7 mouse cellular contexts compared by ENCODE assay signal in the genomic region with DNA sequence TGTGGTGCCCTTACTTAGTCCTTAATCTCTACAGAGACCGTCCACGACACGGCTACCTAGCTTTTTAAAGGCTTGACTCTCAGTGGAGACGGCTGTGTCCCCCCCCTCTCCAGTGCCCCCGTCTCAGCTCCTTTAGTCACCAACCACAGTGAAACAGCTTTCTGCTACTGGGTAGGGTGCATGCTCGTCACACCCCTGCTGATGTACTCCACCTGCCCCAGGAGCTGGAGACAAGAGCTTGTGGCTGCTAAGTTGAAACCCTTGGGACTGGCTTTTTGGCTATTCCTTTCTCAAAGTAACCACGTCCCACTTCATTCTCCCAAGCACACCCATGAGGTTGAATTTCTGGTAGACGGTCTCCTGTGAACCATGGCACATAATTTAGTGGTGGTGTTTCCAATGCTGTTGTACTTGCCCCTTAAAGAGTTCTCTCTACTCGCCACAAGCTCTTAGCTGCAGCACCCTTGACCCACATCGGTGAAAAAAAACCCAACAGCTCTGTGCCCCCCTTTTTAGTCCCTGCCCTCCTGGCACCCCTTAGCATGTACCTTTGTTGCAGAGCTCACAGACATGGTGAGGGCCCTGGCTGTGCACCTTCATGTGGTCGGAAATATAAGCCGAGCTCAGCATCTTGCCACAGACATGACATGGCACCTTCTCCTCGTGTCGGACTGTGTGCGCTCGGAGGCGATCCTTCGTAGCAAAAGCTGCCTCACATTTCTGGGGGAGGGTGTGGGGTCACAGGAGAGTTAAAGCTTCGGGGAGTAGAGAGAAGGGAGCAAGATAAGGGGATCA. TPM values are rescaled to one million over a fixed set of nuclear protein-coding genes. Genes with fewer than 3 reads are reported as not detected.
DNase-seq lines count a peak whose midpoint lies in the region; ATAC-seq and TF ChIP-seq lines count a peak whose summit lies in the region.

No protein-coding gene starts in this region.

- H3K9ac ChIP-seq in liver, embryonic 11.5 days (ENCODE audit: low read depth, low read length) = peak overlapping the region; percentile 100
- peak overlapping the region; percentile 99 for H3K9ac ChIP-seq in hindbrain, embryonic 14.5 days
- peak overlapping the region; percentile 96 for H3K9ac ChIP-seq in midbrain, postnatal 0 days (replicated peaks; ENCODE audit: low read length, poor library complexity, severe bottlenecking)

- H3K9me3 ChIP-seq in liver, embryonic 11.5 days (ENCODE audit: control insufficient read depth, low read length) = no peaks in the 10 kb centered on the region
- H3K9me3 ChIP-seq in embryonic facial prominence, embryonic 10.5 days = no peaks in the 10 kb centered on the region
- no peaks in the 10 kb centered on the region for H3K9me3 ChIP-seq in hindbrain, embryonic 14.5 days (ENCODE audit: control insufficient read depth, low read length)
- H3K9me3 ChIP-seq in midbrain, postnatal 0 days (ENCODE audit: low read length) = no peaks in the 10 kb centered on the region

- H3K4me1 ChIP-seq in liver, embryonic 11.5 days (replicated peaks; ENCODE audit: control insufficient read depth, insufficient read depth, low read length) = peaks cover 60% of the 10 kb centered on the region
- peaks cover 75% of the 10 kb centered on the region for H3K4me1 ChIP-seq in embryonic facial prominence, embryonic 10.5 days
- peaks cover 55% of the 10 kb centered on the region for H3K4me1 ChIP-seq in hindbrain, embryonic 14.5 days (replicated peaks; ENCODE audit: control insufficient read depth, insufficient read depth, low read length)
- peaks cover 36% of the 10 kb centered on the region for H3K4me1 ChIP-seq in midbrain, postnatal 0 days (ENCODE audit: insufficient read depth, low read length)

- 25% methylated on average over 19 of the region's 19 CpGs for WGBS in liver, embryonic 11.5 days
- 37% methylated on average over 19 of the region's 19 CpGs for WGBS in embryonic facial prominence, embryonic 10.5 days
- 23% methylated on average over 19 of the region's 19 CpGs for WGBS in hindbrain, embryonic 14.5 days
- WGBS in midbrain, postnatal 0 days = 19% methylated on average over 19 of the region's 19 CpGs

- no peak for DNase-seq in liver, embryonic 11.5 days (ENCODE audit: low spot score)
- DNase-seq in liver (no peak), adipocyte (ENCODE audit: low spot score) (no peak)
- no peak for DNase-seq in embryonic facial prominence, embryonic 10.5 days (ENCODE audit: low spot score)
- no peak for DNase-seq in hindbrain, embryonic 14.5 days (ENCODE audit: low spot score)
- no peak for DNase-seq in midbrain, postnatal 0 days (ENCODE audit: low spot score)
- DNase-seq in spleen, adult 18-20 months = no peak

- H3K27me3 ChIP-seq in liver, embryonic 11.5 days (replicated peaks; ENCODE audit: control insufficient read depth, insufficient read depth, low read length) = no peaks in the 10 kb centered on the region
- no peaks in the 10 kb centered on the region for H3K27me3 ChIP-seq in embryonic facial prominence, embryonic 10.5 days (replicated peaks; ENCODE audit: low read depth, poor library complexity, severe bottlenecking)
- no peaks in the 10 kb centered on the region for H3K27me3 ChIP-seq in hindbrain, embryonic 14.5 days (ENCODE audit: control insufficient read depth, insufficient read depth, low read length)
- no peaks in the 10 kb centered on the region for H3K27me3 ChIP-seq in midbrain, postnatal 0 days (ENCODE audit: insufficient read depth, low read length)

- no peak for ATAC-seq in liver, embryonic 11.5 days (replicated peaks; ENCODE audit: low FRiP score)
- no peak for ATAC-seq in hindbrain, embryonic 14.5 days (ENCODE audit: low FRiP score)
- no peak for ATAC-seq in midbrain, postnatal 0 days (ENCODE audit: low FRiP score)

- peak overlapping the region; percentile 99 for H3K4me3 ChIP-seq in liver, embryonic 11.5 days (ENCODE audit: low read depth, low read length)
- H3K4me3 ChIP-seq in embryonic facial prominence, embryonic 10.5 days = peak overlapping the region; percentile 86
- H3K4me3 ChIP-seq in hindbrain, embryonic 14.5 days (replicated peaks; ENCODE audit: low read length) = peak overlapping the region; percentile 92
- peak overlapping the region; percentile 90 for H3K4me3 ChIP-seq in midbrain, postnatal 0 days (ENCODE audit: low read depth, low read length)

- TF ChIP-seq CTCF in midbrain, postnatal 0 days (IDR thresholded peaks at IDR 0.05) = no peak

- H3K27ac ChIP-seq in liver, embryonic 11.5 days (ENCODE audit: low read depth, low read length) = peak overlapping the region; percentile 100
- peak overlapping the region; percentile 100 for H3K27ac ChIP-seq in embryonic facial prominence, embryonic 10.5 days (replicated peaks)
- H3K27ac ChIP-seq in hindbrain, embryonic 14.5 days = peak overlapping the region; percentile 100
- peak overlapping the region; percentile 99 for H3K27ac ChIP-seq in midbrain, postnatal 0 days (ENCODE audit: low read depth, low read length)

- H3K36me3 ChIP-seq in liver, embryonic 11.5 days (ENCODE audit: control insufficient read depth, insufficient read depth, low read length) = peaks cover 39% of the 10 kb centered on the region
- H3K36me3 ChIP-seq in embryonic facial prominence, embryonic 10.5 days (replicated peaks) = peaks cover 63% of the 10 kb centered on the region
- peaks cover 32% of the 10 kb centered on the region for H3K36me3 ChIP-seq in hindbrain, embryonic 14.5 days (replicated peaks; ENCODE audit: control insufficient read depth, insufficient read depth)
- peaks cover 15% of the 10 kb centered on the region for H3K36me3 ChIP-seq in midbrain, postnatal 0 days (ENCODE audit: insufficient read depth, low read length)

- H3K4me2 ChIP-seq in liver, embryonic 11.5 days = peak overlapping the region; percentile 99
- H3K4me2 ChIP-seq in hindbrain, embryonic 14.5 days (replicated peaks) = peak overlapping the region; percentile 90
- peak overlapping the region; percentile 76 for H3K4me2 ChIP-seq in midbrain, postnatal 0 days (ENCODE audit: low read depth, low read length, poor library complexity, severe bottlenecking)

RNA-seq across cellular contexts. Expression of gene Maz, which starts 2.7 kb away (rescaled TPM):
- 90.8 and 98.8 TPM in 2 replicates for polyA plus RNA-seq in liver, embryonic 11.5 days (2014; fragmentation: Nextera tagmentation; extraction: Ambion mirVana)
- 63.6 and 68.8 TPM in 2 replicates for polyA plus RNA-seq in embryonic facial prominence, embryonic 10.5 days (2016; fragmentation: Nextera tagmentation; extraction: Ambion mirVana)
- polyA plus RNA-seq in hindbrain, embryonic 14.5 days (2014; fragmentation: Nextera tagmentation; extraction: Ambion mirVana) = 68.6 and 73.1 TPM in 2 replicates
- 223 and 245 TPM in 2 replicates for total RNA-seq in midbrain, postnatal 0 days (2014; rRNA removed)
- polyA plus RNA-seq in midbrain, postnatal 0 days (2015; fragmentation: Nextera tagmentation; extraction: Ambion mirVana) = 68.3 and 68.6 TPM in 2 replicates

RNA-seq across cellular contexts. Expression of gene Prrt2, which starts 3.1 kb away (rescaled TPM):
- polyA plus RNA-seq in liver, embryonic 11.5 days (2014; fragmentation: Nextera tagmentation; extraction: Ambion mirVana) = 4.5 and 5.4 TPM in 2 replicates
- polyA plus RNA-seq in embryonic facial prominence, embryonic 10.5 days (2016; fragmentation: Nextera tagmentation; extraction: Ambion mirVana) = 2.7 and 3.4 TPM in 2 replicates
- polyA plus RNA-seq in hindbrain, embryonic 14.5 days (2014; fragmentation: Nextera tagmentation; extraction: Ambion mirVana) = 46.7 and 57.0 TPM in 2 replicates
- 102 and 155 TPM in 2 replicates for total RNA-seq in midbrain, postnatal 0 days (2014; rRNA removed)
- 109 and 124 TPM in 2 replicates for polyA plus RNA-seq in midbrain, postnatal 0 days (2015; fragmentation: Nextera tagmentation; extraction: Ambion mirVana)

RNA-seq across cellular contexts. Expression of gene Gm42742, which starts 3.2 kb away (rescaled TPM):
- polyA plus RNA-seq in liver, embryonic 11.5 days (2014; fragmentation: Nextera tagmentation; extraction: Ambion mirVana) = 19.8 and 52.9 TPM in 2 replicates
- 37.7 and 92.9 TPM in 2 replicates for polyA plus RNA-seq in embryonic facial prominence, embryonic 10.5 days (2016; fragmentation: Nextera tagmentation; extraction: Ambion mirVana)
- 51.9 and 52.3 TPM in 2 replicates for polyA plus RNA-seq in hindbrain, embryonic 14.5 days (2014; fragmentation: Nextera tagmentation; extraction: Ambion mirVana)
- total RNA-seq in midbrain, postnatal 0 days (2014; rRNA removed) = 52.3 and 55.5 TPM in 2 replicates
- polyA plus RNA-seq in midbrain, postnatal 0 days (2015; fragmentation: Nextera tagmentation; extraction: Ambion mirVana) = 45.3 and 55.5 TPM in 2 replicates

RNA-seq across cellular contexts. Expression of gene Pagr1a, which starts 6.9 kb away (rescaled TPM):
- 45.6 and 75.0 TPM in 2 replicates for polyA plus RNA-seq in liver, embryonic 11.5 days (2014; fragmentation: Nextera tagmentation; extraction: Ambion mirVana)
- polyA plus RNA-seq in embryonic facial prominence, embryonic 10.5 days (2016; fragmentation: Nextera tagmentation; extraction: Ambion mirVana) = 41.1 and 107 TPM in 2 replicates
- polyA plus RNA-seq in hindbrain, embryonic 14.5 days (2014; fragmentation: Nextera tagmentation; extraction: Ambion mirVana) = 31.5 and 38.6 TPM in 2 replicates
- total RNA-seq in midbrain, postnatal 0 days (2014; rRNA removed) = 5.3 TPM in 1 of 2 replicates, not detected in the other
- polyA plus RNA-seq in midbrain, postnatal 0 days (2015; fragmentation: Nextera tagmentation; extraction: Ambion mirVana) = 33.1 and 41.1 TPM in 2 replicates

RNA-seq across cellular contexts. Expression of gene Pagr1b, which starts 7.8 kb away (rescaled TPM):
- 0.41 TPM in 1 of 2 replicates, not detected in the other for polyA plus RNA-seq in liver, embryonic 11.5 days (2014; fragmentation: Nextera tagmentation; extraction: Ambion mirVana)
- polyA plus RNA-seq in embryonic facial prominence, embryonic 10.5 days (2016; fragmentation: Nextera tagmentation; extraction: Ambion mirVana) = 0.78 TPM in 1 of 2 replicates, not detected in the other
- 0.70 TPM in 1 of 2 replicates, not detected in the other for polyA plus RNA-seq in hindbrain, embryonic 14.5 days (2014; fragmentation: Nextera tagmentation; extraction: Ambion mirVana)
- 2.4 TPM in 1 of 2 replicates, not detected in the other for total RNA-seq in midbrain, postnatal 0 days (2014; rRNA removed)
- 0.66 TPM in 1 of 2 replicates, not detected in the other for polyA plus RNA-seq in midbrain, postnatal 0 days (2015; fragmentation: Nextera tagmentation; extraction: Ambion mirVana)
